Mouse (Mus musculus): ENCODE measurements at regions not wholly inside any gene's neighbourhood (a gene's known extent, or its start where the extent isn't known, plus 50 kb on each side); places are given as distances from the start of the nearest gene placed in this dataset.

DNA sequence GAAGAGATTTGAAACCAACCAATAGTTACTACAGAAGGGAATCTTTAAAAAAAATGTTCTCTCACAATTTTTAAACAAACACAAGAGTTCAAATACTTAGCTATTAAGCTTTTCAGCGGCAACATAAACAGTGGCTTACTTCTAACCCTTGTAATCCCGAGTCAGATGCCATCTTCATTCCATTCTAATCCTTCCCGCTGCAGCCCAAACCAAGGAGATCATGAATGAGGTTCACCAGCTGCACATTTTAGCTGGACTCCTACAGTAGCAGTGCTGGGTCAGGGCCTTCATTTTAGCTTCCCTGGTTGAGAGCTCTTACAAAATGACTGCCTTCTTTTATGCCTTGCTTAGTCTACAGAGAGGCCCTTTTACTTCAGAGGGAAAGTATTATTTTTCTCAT is 650.0 kb upstream of the Nr3c2 start:
- Histone ChIP-seq H3K36me3 (ENCODE audit: control insufficient read depth, insufficient read depth, low read length) (no peaks in the 10 kb centered on the region), H3K27ac (ENCODE audit: insufficient read depth, low read depth, low read length) (no peak overlapping the region), H3K4me1 (ENCODE audit: control insufficient read depth, insufficient read depth, low read length) (no peaks in the 10 kb centered on the region), H3K27me3 (replicated peaks; ENCODE audit: control insufficient read depth, insufficient read depth, low read length) (no peaks in the 10 kb centered on the region), H3K4me3 (ENCODE audit: insufficient read depth, low read depth, low read length) (no peak overlapping the region)
- no peak for DNase-seq
- WGBS, result 85% methylated on average over 3 of the region's 3 CpGs
- TF ChIP-seq CTCF (conservative IDR thresholded peaks at IDR 0.05; ENCODE audit: insufficient read depth, insufficient read length, low read depth, low read length), result no peak
- TF ChIP-seq POLR2A (IDR thresholded peaks at IDR 0.05; ENCODE audit: low read depth, low read length), result no peak

DNA sequence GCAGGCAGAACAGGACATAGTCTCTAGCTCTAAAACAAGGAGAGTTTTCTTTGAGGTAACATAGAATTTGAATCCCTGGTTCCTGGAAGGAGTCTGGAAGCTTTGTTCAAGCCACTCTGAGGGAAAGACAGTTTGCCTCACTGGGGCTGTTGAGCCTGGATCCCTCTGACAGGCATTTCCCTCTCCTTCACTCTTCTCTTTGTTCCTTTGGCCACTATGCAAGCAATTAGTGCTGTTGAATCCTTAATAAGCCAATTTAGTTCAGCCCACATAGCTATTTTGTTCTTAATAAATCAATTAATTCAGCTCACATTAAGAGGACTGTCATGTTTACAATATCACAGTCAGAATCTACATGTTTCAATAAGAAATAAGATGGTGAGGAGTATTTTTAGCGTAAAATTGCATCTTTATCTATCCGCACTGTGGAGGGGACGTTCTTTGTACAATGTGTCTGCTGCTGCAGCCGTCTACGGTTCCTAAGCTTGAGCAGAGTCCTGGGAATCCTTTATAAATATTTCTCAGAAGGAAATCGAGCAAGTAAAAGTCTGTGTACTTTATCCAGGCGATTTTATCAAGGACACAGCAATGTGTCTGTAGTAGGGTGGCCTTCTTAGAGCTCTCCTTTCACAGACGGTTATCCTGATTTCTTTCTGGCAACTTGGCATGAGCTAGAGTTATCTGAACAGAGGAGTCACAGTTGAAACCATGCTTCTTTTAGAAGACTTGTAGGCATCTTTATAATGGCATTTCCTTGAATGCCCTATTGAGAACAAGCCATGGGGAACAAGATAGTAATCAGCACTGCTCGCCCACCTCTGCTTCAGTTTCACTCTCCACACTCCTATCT is 646.9 kb upstream of the Nr3c2 start:
- no peak for DNase-seq
- TF ChIP-seq CTCF (conservative IDR thresholded peaks at IDR 0.05; ENCODE audit: insufficient read depth, insufficient read length, low read depth, low read length) (no peak), POLR2A (IDR thresholded peaks at IDR 0.05; ENCODE audit: low read depth, low read length) (no peak)
- WGBS, result 80% methylated on average over 9 of the region's 9 CpGs
- Histone ChIP-seq H3K4me3 (ENCODE audit: insufficient read depth, low read depth, low read length) (no peak overlapping the region), H3K27me3 (replicated peaks; ENCODE audit: control insufficient read depth, insufficient read depth, low read length) (no peaks in the 10 kb centered on the region), H3K36me3 (ENCODE audit: control insufficient read depth, insufficient read depth, low read length) (no peaks in the 10 kb centered on the region), H3K27ac (ENCODE audit: insufficient read depth, low read depth, low read length) (no peak overlapping the region), H3K4me1 (ENCODE audit: control insufficient read depth, insufficient read depth, low read length) (no peaks in the 10 kb centered on the region)
